Mouse (Mus musculus) liver, adult 2 months (tissue): ENCODE measurements at regions not wholly inside any gene's neighbourhood (a gene's known extent, or its start where the extent isn't known, plus 50 kb on each side); places are given as distances from the start of the nearest gene placed in this dataset.

ENCODE experiments used
- CTCF ChIP-seq: fragments of 200-500 bp; IDR thresholded peaks from 2 replicates; pipeline ENCODE4 v1.5.1; 2011; ENCODE audit warnings: low read depth, low read length, control low read depth
- POLR2A ChIP-seq: fragments of 200-500 bp; IDR thresholded peaks from 2 replicates; pipeline ENCODE4 v1.6.1; 2011; ENCODE audit warnings: low read length, control low read depth; ENCODE audit not compliant: insufficient read depth; ENCODE audit errors: extremely low read depth

DNA sequence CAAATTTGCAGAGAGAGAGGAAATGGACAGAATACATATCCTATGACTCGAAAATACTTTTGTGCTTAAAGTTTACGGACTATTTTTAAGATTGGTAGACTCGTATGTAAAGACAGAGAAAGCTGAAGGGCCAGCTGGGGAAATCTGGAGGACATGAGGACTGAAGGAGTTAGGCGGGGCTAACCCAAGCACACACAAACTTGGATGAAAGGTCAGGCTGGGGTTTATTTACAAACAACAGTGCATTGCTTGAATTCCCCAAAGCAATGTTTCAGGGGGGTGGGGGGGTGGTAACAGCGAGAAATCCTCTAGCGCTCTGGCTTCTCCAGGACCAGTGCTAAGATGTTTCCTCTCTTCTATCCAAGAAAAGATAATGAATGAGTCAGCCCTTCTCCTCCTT lies 68.3 kb downstream of the Ptger2 start:
- TF ChIP-seq POLR2A = no peak
- no peak for TF ChIP-seq CTCF
